Mouse (Mus musculus) liver, postnatal 0 days (tissue): ENCODE measurements around the gene Lrrc8b.

Experiments used
- CTCF ChIP-seq: sonication (generic); IDR thresholded peaks from 2 replicates; pipeline ENCODE4 v1.5.1; 2016; ENCODE audit warnings: antibody characterized with exemption, low read depth
- EP300 ChIP-seq: IDR thresholded peaks from 2 replicates; pipeline ENCODE4 v1.6.1; 2016; ENCODE audit warnings: antibody characterized with exemption, low read depth, mild to moderate bottlenecking

- TF ChIP-seq CTCF: no peak
- no peak for TF ChIP-seq EP300
Measured at GRCm38 (mm10) chr5:105466471-105466902, 50.9 kb downstream of the Lrrc8b start.
